Mouse (Mus musculus): Measurements from ENCODE around the gene Rasl10b. TPM values are rescaled to one million over a fixed set of nuclear protein-coding genes. Genes with fewer than 3 reads are reported as not detected.

Gene Rasl10b
- polyA plus RNA-seq, 2 experiments: 0.06 to 0.31 TPM

GRCm38 (mm10) chr11:83417080-83417479, 8.1 kb downstream of the Rasl10b start:
- H3K27me3 ChIP-seq (ENCODE audit: control insufficient read depth, insufficient read depth, low read length): peaks cover 16% of the 10 kb centered on the region
- H3K4me1 ChIP-seq (replicated peaks; ENCODE audit: control insufficient read depth in 2 of 2, insufficient read depth in 2 of 2, low read length in 1 of 2): no peaks in the 10 kb centered on the region
- DNase-seq (ENCODE audit: low read depth in 3 of 3, low spot score in 3 of 3) (peak; percentile 24 to 45 (median 43)), ATAC-seq (ENCODE audit: insufficient read depth) (no peak)
- H3K36me3 ChIP-seq (replicated peaks; ENCODE audit: control insufficient read depth, insufficient read depth, low read depth): no peaks in the 10 kb centered on the region
- 7% methylated on average over 5 of the region's 5 CpGs for WGBS (ENCODE audit: insufficient replicate concordance)
- H3K4me3 ChIP-seq (ENCODE audit: insufficient read depth in 1 of 2, low read depth in 2 of 2, low read length in 2 of 2): no peak overlapping the region
- H3K9ac ChIP-seq (replicated peaks): no peak overlapping the region
- no peak for TF ChIP-seq CTCF (IDR thresholded peaks at IDR 0.05; ENCODE audit: low read depth)
- TF ChIP-seq EP300 (IDR thresholded peaks at IDR 0.05; ENCODE audit: low read depth): no peak
- no peak overlapping the region for H3K4me2 ChIP-seq (ENCODE audit: low read depth)
- H3K9me3 ChIP-seq (ENCODE audit: control insufficient read depth, low read length): no peaks in the 10 kb centered on the region
- no peak overlapping the region for H3K27ac ChIP-seq

GRCm38 (mm10) chr11:83417708-83418107, 8.8 kb downstream of the Rasl10b start:
- no peak overlapping the region for H3K27ac ChIP-seq
- H3K36me3 ChIP-seq (replicated peaks; ENCODE audit: control insufficient read depth, insufficient read depth, low read depth): no peaks in the 10 kb centered on the region
- WGBS (ENCODE audit: insufficient replicate concordance): 64% methylated on average over 7 of the region's 7 CpGs
- H3K9me3 ChIP-seq (ENCODE audit: control insufficient read depth, low read length): no peaks in the 10 kb centered on the region
- TF ChIP-seq EP300 (IDR thresholded peaks at IDR 0.05; ENCODE audit: low read depth) (no peak), CTCF (IDR thresholded peaks at IDR 0.05; ENCODE audit: low read depth) (no peak)
- no peaks in the 10 kb centered on the region for H3K4me1 ChIP-seq (replicated peaks; ENCODE audit: control insufficient read depth in 2 of 2, insufficient read depth in 2 of 2, low read length in 1 of 2)
- peaks cover 16% of the 10 kb centered on the region for H3K27me3 ChIP-seq (ENCODE audit: control insufficient read depth, insufficient read depth, low read length)
- no peak for DNase-seq (ENCODE audit: low read depth in 3 of 3, low spot score in 3 of 3)
- no peak overlapping the region for H3K4me2 ChIP-seq (ENCODE audit: low read depth)
- no peak for ATAC-seq (ENCODE audit: insufficient read depth)
- H3K4me3 ChIP-seq (ENCODE audit: insufficient read depth in 1 of 2, low read depth in 2 of 2, low read length in 2 of 2): no peak overlapping the region
- no peak overlapping the region for H3K9ac ChIP-seq (replicated peaks)

DNA sequence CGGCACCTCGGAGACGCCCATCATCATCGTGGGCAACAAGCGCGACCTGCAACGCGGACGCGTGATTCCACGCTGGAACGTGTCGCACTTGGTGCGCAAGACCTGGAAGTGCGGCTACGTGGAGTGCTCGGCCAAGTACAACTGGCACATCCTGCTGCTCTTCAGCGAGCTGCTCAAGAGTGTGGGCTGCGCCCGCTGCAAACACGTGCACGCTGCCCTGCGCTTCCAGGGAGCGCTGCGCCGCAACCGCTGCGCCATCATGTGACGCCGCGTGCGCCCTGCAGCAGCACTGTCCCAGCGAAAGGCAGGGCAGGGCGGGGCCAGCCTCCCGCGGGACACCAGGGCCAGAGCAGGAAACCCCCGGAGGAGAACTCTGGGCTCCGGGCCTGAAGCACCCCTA, 9.6 kb downstream of the Rasl10b start:
- no peak for DNase-seq (ENCODE audit: low read depth in 3 of 3, low spot score in 3 of 3)
- Histone ChIP-seq H3K27ac (no peak overlapping the region), H3K9me3 (ENCODE audit: control insufficient read depth, low read length) (no peaks in the 10 kb centered on the region), H3K4me2 (ENCODE audit: low read depth) (no peak overlapping the region), H3K36me3 (replicated peaks; ENCODE audit: control insufficient read depth, insufficient read depth, low read depth) (no peaks in the 10 kb centered on the region), H3K4me3 (ENCODE audit: insufficient read depth in 1 of 2, low read depth in 2 of 2, low read length in 2 of 2) (no peak overlapping the region), H3K27me3 (ENCODE audit: control insufficient read depth, insufficient read depth, low read length) (peaks cover 16% of the 10 kb centered on the region), H3K4me1 (replicated peaks; ENCODE audit: control insufficient read depth in 2 of 2, insufficient read depth in 2 of 2, low read length in 1 of 2) (no peaks in the 10 kb centered on the region), H3K9ac (replicated peaks) (no peak overlapping the region)
- 10% methylated on average over 38 of the region's 38 CpGs for WGBS (ENCODE audit: insufficient replicate concordance)
- ATAC-seq (ENCODE audit: insufficient read depth): no peak
- TF ChIP-seq EP300 (IDR thresholded peaks at IDR 0.05; ENCODE audit: low read depth) (no peak), CTCF (IDR thresholded peaks at IDR 0.05; ENCODE audit: low read depth) (peak; percentile 37; the same call in 1 of the 2 replicates)

DNA sequence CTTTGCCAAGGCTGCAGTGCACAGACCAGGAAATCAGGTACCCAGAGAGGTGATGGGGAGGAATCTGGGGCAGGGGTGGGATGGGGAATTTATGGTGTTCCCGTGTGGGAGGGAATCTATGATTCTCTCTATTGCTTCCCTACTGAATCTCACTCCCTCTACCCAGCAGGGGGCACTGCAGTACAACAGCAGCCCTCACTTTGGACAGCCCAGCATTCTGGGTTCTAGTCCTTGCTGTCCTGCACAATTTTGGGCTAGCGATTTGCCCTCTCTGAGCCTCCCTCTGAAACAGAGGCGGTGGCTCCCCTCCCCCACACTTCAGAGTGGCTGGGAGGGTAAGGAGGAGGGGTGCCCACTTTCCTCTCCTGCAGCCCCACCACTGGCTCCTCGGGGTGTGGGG, 11.4 kb downstream of the Rasl10b start:
- H3K27me3 ChIP-seq (ENCODE audit: control insufficient read depth, insufficient read depth, low read length): peaks cover 16% of the 10 kb centered on the region
- DNase-seq (ENCODE audit: low read depth in 3 of 3, low spot score in 3 of 3) (no peak), ATAC-seq (ENCODE audit: insufficient read depth) (no peak)
- H3K9ac ChIP-seq (replicated peaks): no peak overlapping the region
- 30% methylated on average over 4 of the region's 4 CpGs for WGBS (ENCODE audit: insufficient replicate concordance)
- no peak overlapping the region for H3K27ac ChIP-seq
- no peak overlapping the region for H3K4me3 ChIP-seq (ENCODE audit: insufficient read depth in 1 of 2, low read depth in 2 of 2, low read length in 2 of 2)
- no peak overlapping the region for H3K4me2 ChIP-seq (ENCODE audit: low read depth)
- no peaks in the 10 kb centered on the region for H3K4me1 ChIP-seq (replicated peaks; ENCODE audit: control insufficient read depth in 2 of 2, insufficient read depth in 2 of 2, low read length in 1 of 2)
- TF ChIP-seq EP300 (IDR thresholded peaks at IDR 0.05; ENCODE audit: low read depth) (no peak), CTCF (IDR thresholded peaks at IDR 0.05; ENCODE audit: low read depth) (peak; percentile 63)
- no peaks in the 10 kb centered on the region for H3K36me3 ChIP-seq (replicated peaks; ENCODE audit: control insufficient read depth, insufficient read depth, low read depth)
- H3K9me3 ChIP-seq (ENCODE audit: control insufficient read depth, low read length): no peaks in the 10 kb centered on the region

GRCm38 (mm10) chr11:83421305-83421704, 12.4 kb downstream of the Rasl10b start:
- no peaks in the 10 kb centered on the region for H3K9me3 ChIP-seq (ENCODE audit: control insufficient read depth, low read length)

More at GRCm38 (mm10) chr11:83421305-83421704, 12.4 kb downstream of the Rasl10b start:
- H3K4me3 ChIP-seq (ENCODE audit: insufficient read depth in 1 of 2, low read depth in 2 of 2, low read length in 2 of 2): no peak overlapping the region
- H3K9ac ChIP-seq (replicated peaks): no peak overlapping the region
- DNase-seq (ENCODE audit: low read depth in 3 of 3, low spot score in 3 of 3) (peak in 2 of 3 experiments; percentile 45 to 55), ATAC-seq (ENCODE audit: insufficient read depth) (no peak)
- no peak overlapping the region for H3K27ac ChIP-seq
- no peaks in the 10 kb centered on the region for H3K36me3 ChIP-seq (replicated peaks; ENCODE audit: control insufficient read depth, insufficient read depth, low read depth)
- peaks cover 16% of the 10 kb centered on the region for H3K27me3 ChIP-seq (ENCODE audit: control insufficient read depth, insufficient read depth, low read length)
- H3K4me1 ChIP-seq (replicated peaks; ENCODE audit: control insufficient read depth in 2 of 2, insufficient read depth in 2 of 2, low read length in 1 of 2): no peaks in the 10 kb centered on the region
- TF ChIP-seq EP300 (IDR thresholded peaks at IDR 0.05; ENCODE audit: low read depth) (no peak), CTCF (IDR thresholded peaks at IDR 0.05; ENCODE audit: low read depth) (no peak)
- no peak overlapping the region for H3K4me2 ChIP-seq (ENCODE audit: low read depth)
- 3% methylated on average over 9 of the region's 9 CpGs for WGBS (ENCODE audit: insufficient replicate concordance)
